Mouse (Mus musculus): ENCODE results near the gene Larp1.
A peak's percentile ranks its signal among the peaks of the same experiment; 100 is the strongest.

Larp1 gene

GRCm38 (mm10) chr11:58100006-58100405 lies 91.1 kb downstream of the Larp1 start:
- no peak for DNase-seq (ENCODE audit: low read depth)

GRCm38 (mm10) chr11:58101194-58101720 lies 92.4 kb downstream of the Larp1 start:
- DNase-seq (ENCODE audit: low read depth), result no peak

GRCm38 (mm10) chr11:58102146-58102545 lies 93.3 kb downstream of the Larp1 start:
- no peak for DNase-seq (ENCODE audit: low read depth)

GRCm38 (mm10) chr11:58102581-58103343 lies 93.9 kb downstream of the Larp1 start:
- DNase-seq (ENCODE audit: low read depth), result peak; percentile 69

- no peak for DNase-seq (ENCODE audit: low read depth)
Observed at GRCm38 (mm10) chr11:58103344-58103653, 94.4 kb downstream of the Larp1 start.

GRCm38 (mm10) chr11:58103697-58104306 lies 94.9 kb downstream of the Larp1 start, which contains the start of gene Cnot8:
Cnot8 (plus strand) TSS chr11:58104153.
- DNase-seq (ENCODE audit: low read depth), result peak; percentile 99

GRCm38 (mm10) chr11:58104351-58104791 lies 95.5 kb downstream of the Larp1 start:
- DNase-seq (ENCODE audit: low read depth), result no peak

- DNase-seq (ENCODE audit: low read depth), result no peak
Observed at GRCm38 (mm10) chr11:58107009-58107408, 98.1 kb downstream of the Larp1 start.

- no peak for DNase-seq (ENCODE audit: low read depth)
Observed at GRCm38 (mm10) chr11:58107664-58108337, 98.9 kb downstream of the Larp1 start.

All from naive thymus-derived CD4-positive, alpha-beta T cell, adult 2 months (primary cell).